Mouse (Mus musculus) neural tube, embryonic 15.5 days (tissue): Measurements from ENCODE around the gene Myh7. TPM values are rescaled to one million over a fixed set of nuclear protein-coding genes. Genes with fewer than 3 reads are reported as not detected.
"Not testable (repeated sequence)": the region's sequence is repeated elsewhere in the genome, so short reads cannot be mapped to it uniquely, and the experiment has no call there.

Experiments used
- ATAC-seq: fragments of 200-750 bp; cut with Nextera tagmentation; 2 replicates; pipeline ENCODE4 v1.8.0; 2017; ENCODE audit warnings: mild to moderate bottlenecking, moderate TSS enrichment, moderate library complexity; ENCODE audit not compliant: low FRiP score
- H3K27ac ChIP-seq: fragments of 300-500 bp; sonication (generic); replicated peaks from 2 replicates; pipeline ENCODE4 v1.5.1; 2015; ENCODE audit warnings: mild to moderate bottlenecking, inconsistent platforms
- H3K27me3 ChIP-seq: fragments of 300-500 bp; sonication (generic); replicated peaks from 2 replicates; pipeline ENCODE4 v1.6.1; 2015; ENCODE audit warnings: inconsistent platforms
- H3K36me3 ChIP-seq: fragments of 300-500 bp; sonication (generic); 2 replicates; pipeline ENCODE4 v1.6.1; 2015; ENCODE audit warnings: inconsistent platforms
- H3K4me1 ChIP-seq: fragments of 300-500 bp; sonication (generic); 2 replicates; pipeline ENCODE4 v1.6.1; 2015; ENCODE audit warnings: inconsistent platforms
- H3K4me2 ChIP-seq: fragments of 300-500 bp; sonication (generic); 2 replicates; pipeline ENCODE4 v1.6.1; 2015; ENCODE audit warnings: inconsistent platforms, mild to moderate bottlenecking, moderate library complexity
- H3K4me3 ChIP-seq: fragments of 300-500 bp; sonication (generic); replicated peaks from 2 replicates; pipeline ENCODE4 v1.5.1; 2015; ENCODE audit warnings: mild to moderate bottlenecking, inconsistent platforms
- H3K9ac ChIP-seq: fragments of 300-500 bp; sonication (generic); replicated peaks from 2 replicates; pipeline ENCODE4 v1.6.1; 2015; ENCODE audit warnings: mild to moderate bottlenecking, inconsistent platforms
- H3K9me3 ChIP-seq: fragments of 300-500 bp; sonication (generic); replicated peaks from 2 replicates; pipeline ENCODE4 v1.6.1; 2016; ENCODE audit warnings: inconsistent platforms
- WGBS: fragments of 180-500 bp; shearing (Covaris S2); methylation state at CpG from one replicate; pipeline ENCODE4 v1.1.7; 2015; ENCODE audit warnings: mixed read lengths; 5-methylcytosine and 5-hydroxymethylcytosine counted together
- polyA plus RNA-seq: library from polyadenylated mRNA; unstranded; fragments of >200 nt; fragmentation: Nextera tagmentation; extraction: Ambion mirVana; gene quantifications from 2 replicates; pipeline ENCODE4 v1.2.1, GENCODE M21; 2015

Gene Myh7
- polyA plus RNA-seq, 1 experiment from 2014 or later, result 9.6 TPM

GRCm38 (mm10) chr14:54951587-54951986 lies 42.8 kb downstream of the Myh7 start:
- no peak for ATAC-seq
- no peak overlapping the region for H3K4me3 ChIP-seq
- no peaks in the 10 kb centered on the region for H3K27me3 ChIP-seq
- no peak overlapping the region for H3K27ac ChIP-seq
- no peaks in the 10 kb centered on the region for H3K36me3 ChIP-seq
- no peak overlapping the region for H3K9ac ChIP-seq
- H3K4me1 ChIP-seq, result no peaks in the 10 kb centered on the region
- H3K9me3 ChIP-seq, result no peaks in the 10 kb centered on the region
- H3K4me2 ChIP-seq, result no peak overlapping the region
- 94% methylated on average over 6 of the region's 6 CpGs for WGBS

DNA sequence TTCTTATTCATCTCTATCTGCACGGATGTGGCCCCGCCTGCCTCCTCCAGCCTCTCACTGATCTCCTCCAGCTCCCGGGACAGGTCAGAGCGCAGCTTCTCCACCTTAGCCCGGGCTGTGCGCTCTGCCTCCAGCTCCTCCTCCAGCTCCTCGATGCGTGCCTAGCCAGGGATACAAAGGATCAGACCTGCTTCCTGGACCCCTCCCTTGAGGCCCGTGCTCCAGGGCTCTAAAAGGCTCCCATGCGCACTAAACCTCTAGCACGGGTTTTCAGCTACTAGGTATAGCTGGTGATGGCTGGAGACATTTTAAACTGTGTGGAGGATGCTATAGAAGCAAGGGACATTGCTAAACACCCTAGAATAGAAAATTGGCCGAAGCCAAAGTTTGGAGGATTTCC lies 43.9 kb downstream of the Myh7 start:
- H3K9ac ChIP-seq, result no peak overlapping the region
- 64% methylated on average over 12 of the region's 12 CpGs for WGBS
- ATAC-seq, result no peak
- no peak overlapping the region for H3K4me2 ChIP-seq
- H3K27me3 ChIP-seq, result no peaks in the 10 kb centered on the region
- no peak overlapping the region for H3K27ac ChIP-seq
- H3K36me3 ChIP-seq, result no peaks in the 10 kb centered on the region
- H3K4me1 ChIP-seq, result no peaks in the 10 kb centered on the region
- no peaks in the 10 kb centered on the region for H3K9me3 ChIP-seq
- no peak overlapping the region for H3K4me3 ChIP-seq

GRCm38 (mm10) chr14:54948781-54949180 lies 45.6 kb downstream of the Myh7 start:
- Histone ChIP-seq H3K4me1 (no peaks in the 10 kb centered on the region), H3K9me3 (no peaks in the 10 kb centered on the region), H3K9ac (no peak overlapping the region), H3K36me3 (no peaks in the 10 kb centered on the region), H3K27me3 (no peaks in the 10 kb centered on the region), H3K4me3 (no peak overlapping the region), H3K27ac (no peak overlapping the region), H3K4me2 (no peak overlapping the region)
- ATAC-seq, result no peak
- WGBS, result 91% methylated on average over 9 of the region's 9 CpGs

DNA sequence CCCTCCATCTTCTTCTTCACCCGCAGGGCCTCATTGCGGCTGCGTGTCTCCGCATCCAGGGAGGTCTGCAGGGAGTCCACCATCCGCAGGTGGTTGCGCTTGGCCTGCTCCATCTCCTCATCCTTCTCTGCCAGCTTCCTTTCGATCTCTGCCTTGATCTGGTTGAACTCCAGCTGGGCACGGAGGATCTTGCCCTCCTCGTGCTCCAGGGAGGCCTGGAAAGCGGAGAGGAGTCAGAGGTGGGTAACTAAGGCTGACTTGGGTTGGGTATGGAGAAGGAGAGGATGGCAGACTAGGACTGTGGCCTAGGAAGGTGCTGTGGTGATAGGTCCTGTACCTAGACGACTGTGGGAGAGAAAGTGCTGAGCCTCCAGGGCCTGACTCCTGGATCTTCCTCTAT lies 47.4 kb downstream of the Myh7 start:
- not testable (repeated sequence) for H3K27ac ChIP-seq, H3K36me3 ChIP-seq, H3K4me2 ChIP-seq, H3K27me3 ChIP-seq, H3K9ac ChIP-seq, H3K9me3 ChIP-seq, H3K4me3 ChIP-seq, H3K4me1 ChIP-seq, ATAC-seq
- WGBS, result 91% methylated on average over 11 of the region's 11 CpGs

DNA sequence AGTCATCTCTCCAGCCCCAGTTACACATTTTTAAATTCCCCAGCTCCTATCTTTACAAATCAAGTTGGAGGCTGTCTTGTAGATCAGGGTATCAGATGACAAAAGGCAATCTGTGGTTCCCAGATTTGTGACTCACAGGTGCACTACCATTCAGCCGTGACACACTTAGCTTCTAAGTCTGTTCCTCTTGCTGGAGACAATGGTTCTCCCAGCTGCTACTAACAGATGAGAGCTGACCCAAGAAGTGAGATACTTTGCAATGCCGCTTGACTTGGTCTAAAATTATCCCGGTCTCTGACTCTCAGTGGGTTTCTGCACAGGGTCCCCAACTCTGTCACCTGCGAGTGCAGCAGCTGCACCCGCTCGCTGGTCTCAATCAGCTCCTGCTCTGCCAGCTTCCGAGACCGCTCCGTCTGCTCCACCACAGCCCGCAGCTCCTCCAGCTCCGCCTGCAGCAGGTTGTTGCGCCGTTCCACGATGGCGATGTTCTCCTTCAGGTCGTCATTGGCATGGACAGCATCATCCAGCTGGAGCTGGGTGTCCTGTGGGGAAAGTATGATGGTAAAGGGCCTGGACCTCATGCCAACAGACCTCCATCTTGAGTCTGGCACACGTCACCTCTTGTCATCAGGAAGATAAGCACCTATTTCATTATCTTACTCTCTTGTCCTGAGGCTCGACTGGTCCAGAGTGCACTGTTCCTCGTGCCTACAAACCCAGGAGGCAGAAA lies 48.3 kb downstream of the Myh7 start:
- WGBS, result 83% methylated on average over 19 of the region's 19 CpGs
- no peak overlapping the region for H3K27ac ChIP-seq
- no peaks in the 10 kb centered on the region for H3K36me3 ChIP-seq
- no peaks in the 10 kb centered on the region for H3K9me3 ChIP-seq
- no peak overlapping the region for H3K9ac ChIP-seq
- no peaks in the 10 kb centered on the region for H3K4me1 ChIP-seq
- H3K4me2 ChIP-seq, result no peak overlapping the region
- ATAC-seq, result no peak
- H3K4me3 ChIP-seq, result no peak overlapping the region
- no peaks in the 10 kb centered on the region for H3K27me3 ChIP-seq

DNA sequence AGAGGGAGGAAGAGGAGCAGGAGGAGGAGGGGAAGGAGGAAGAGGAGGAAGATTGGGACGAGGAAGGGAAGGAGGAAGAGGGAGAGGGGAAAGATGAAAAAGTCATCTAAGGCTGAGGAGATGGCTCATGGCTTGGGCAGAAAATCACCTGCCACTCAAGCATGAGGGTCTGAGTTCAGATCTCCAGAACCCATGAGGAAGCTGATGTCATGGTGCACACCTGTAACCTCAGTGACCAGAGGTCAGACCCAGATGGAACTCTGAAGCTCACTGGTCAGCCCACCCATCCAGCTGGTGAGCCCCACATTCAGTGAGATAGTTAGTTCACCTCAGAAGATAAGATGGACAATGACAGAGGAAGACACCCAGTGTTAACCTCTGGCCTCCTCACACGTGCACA lies 49.5 kb downstream of the Myh7 start:
- WGBS, result 80% methylated on average over 2 of the region's 2 CpGs
- Histone ChIP-seq H3K27ac (no peak overlapping the region), H3K4me3 (no peak overlapping the region), H3K9me3 (no peaks in the 10 kb centered on the region), H3K36me3 (no peaks in the 10 kb centered on the region), H3K27me3 (no peaks in the 10 kb centered on the region), H3K9ac (no peak overlapping the region), H3K4me2 (no peak overlapping the region), H3K4me1 (no peaks in the 10 kb centered on the region)
- ATAC-seq, result no peak

- WGBS, result 96% methylated on average over 7 of the region's 7 CpGs
- Histone ChIP-seq H3K9me3 (no peaks in the 10 kb centered on the region), H3K4me3 (no peak overlapping the region), H3K4me1 (no peaks in the 10 kb centered on the region), H3K27ac (no peak overlapping the region), H3K9ac (no peak overlapping the region), H3K36me3 (no peaks in the 10 kb centered on the region), H3K4me2 (no peak overlapping the region), H3K27me3 (no peaks in the 10 kb centered on the region)
- ATAC-seq, result no peak
Observed at GRCm38 (mm10) chr14:54943971-54944370, 50.5 kb downstream of the Myh7 start.

DNA sequence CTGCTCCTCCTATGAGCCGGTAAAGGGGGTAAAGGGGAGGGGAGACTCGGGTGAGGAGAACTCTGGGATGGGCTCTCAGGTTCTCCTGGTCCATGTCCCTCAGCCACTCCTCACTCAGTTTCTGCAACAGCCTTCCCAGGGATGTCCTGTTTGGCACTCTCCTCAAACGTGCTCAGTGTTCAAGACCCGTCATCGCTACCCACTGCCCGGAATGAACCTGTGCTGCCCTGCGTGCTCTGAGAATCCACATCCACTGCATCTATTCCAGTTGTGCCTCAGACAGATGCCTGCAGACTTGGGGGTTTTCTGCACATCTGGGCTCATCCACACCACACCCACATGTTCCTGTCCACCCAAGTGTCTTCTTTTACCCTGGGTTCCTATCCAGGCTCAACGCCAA lies 51.9 kb downstream of the Myh7 start:
- Histone ChIP-seq H3K4me2 (no peak overlapping the region), H3K9me3 (no peaks in the 10 kb centered on the region), H3K27me3 (no peaks in the 10 kb centered on the region), H3K9ac (no peak overlapping the region), H3K36me3 (no peaks in the 10 kb centered on the region), H3K4me1 (no peaks in the 10 kb centered on the region), H3K27ac (no peak overlapping the region), H3K4me3 (no peak overlapping the region)
- no peak for ATAC-seq
- 91% methylated on average over 8 of the region's 8 CpGs for WGBS

DNA sequence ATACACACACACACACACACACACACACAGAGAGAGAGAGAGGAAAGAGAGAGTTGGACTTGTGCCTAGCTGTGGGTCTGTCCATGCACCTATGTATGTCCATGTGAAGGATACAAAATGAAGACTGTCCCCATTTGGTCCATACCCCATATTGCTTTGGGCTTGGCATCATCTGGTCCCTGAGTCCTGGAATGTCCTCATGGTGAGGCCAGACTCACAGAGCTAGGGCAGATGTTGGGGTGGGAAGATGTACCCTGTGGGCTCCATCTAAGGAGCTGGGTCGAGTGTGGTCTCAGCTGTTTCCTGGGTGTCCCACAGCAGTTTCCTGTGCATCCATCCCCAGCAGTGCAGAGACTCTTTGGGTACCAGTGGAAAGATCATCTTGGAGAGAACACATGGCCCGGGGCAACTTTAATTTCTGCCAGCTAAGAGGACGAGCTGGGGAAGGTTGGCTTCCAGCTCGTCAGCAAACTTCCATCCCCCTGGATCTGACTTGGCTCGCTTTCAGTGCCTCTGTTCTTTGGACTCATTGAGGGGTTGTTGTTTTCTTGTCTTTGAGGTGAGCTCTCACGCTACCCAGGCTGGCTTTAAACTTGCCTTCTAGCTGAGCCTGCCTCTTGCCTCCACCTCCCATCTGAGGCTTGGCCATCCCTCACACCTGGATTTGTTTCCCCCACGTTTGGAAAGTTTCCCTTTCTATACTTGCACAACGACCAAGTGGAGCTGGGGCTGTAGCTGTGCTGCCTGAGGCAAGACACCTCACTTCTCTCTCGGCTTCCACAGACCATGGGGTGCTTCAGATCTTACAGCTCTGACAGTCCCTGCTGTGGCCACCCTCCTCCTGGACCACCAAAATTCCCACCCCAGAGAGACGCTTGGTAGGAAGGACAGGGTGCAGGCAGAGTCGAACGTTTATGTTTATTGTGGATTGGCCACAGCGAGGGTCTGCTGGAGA lies 53.1 kb downstream of the Myh7 start:
- no peak overlapping the region for H3K9ac ChIP-seq
- no peak overlapping the region for H3K27ac ChIP-seq
- no peaks in the 10 kb centered on the region for H3K36me3 ChIP-seq
- H3K4me2 ChIP-seq, result no peak overlapping the region
- H3K4me1 ChIP-seq, result peaks cover 6% of the 10 kb centered on the region
- ATAC-seq, result no peak
- WGBS, result 65% methylated on average over 13 of the region's 13 CpGs
- H3K4me3 ChIP-seq, result no peak overlapping the region
- no peaks in the 10 kb centered on the region for H3K27me3 ChIP-seq
- H3K9me3 ChIP-seq, result no peaks in the 10 kb centered on the region

DNA sequence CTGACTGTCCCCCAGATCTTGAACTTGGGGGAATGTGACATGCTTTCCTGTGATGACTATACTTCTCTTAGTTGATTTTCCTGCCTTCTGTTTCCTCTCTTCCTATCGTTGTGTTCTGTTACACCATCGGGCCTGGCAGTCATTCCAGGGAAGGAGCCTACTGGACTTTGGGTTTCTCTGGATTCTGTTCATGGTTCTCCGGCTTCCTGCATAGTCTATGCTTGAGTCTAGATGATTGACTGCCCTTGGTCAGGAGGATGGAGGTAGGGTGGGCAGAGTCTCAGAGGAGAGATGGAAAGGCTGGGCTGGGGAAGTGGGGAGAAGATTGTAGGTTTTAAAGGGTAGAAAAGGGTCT lies 54.3 kb downstream of the Myh7 start:
- Histone ChIP-seq H3K4me1 (peaks cover 10% of the 10 kb centered on the region), H3K9me3 (no peaks in the 10 kb centered on the region), H3K27me3 (no peaks in the 10 kb centered on the region), H3K4me3 (no peak overlapping the region), H3K36me3 (no peaks in the 10 kb centered on the region), H3K4me2 (no peak overlapping the region), H3K27ac (no peak overlapping the region), H3K9ac (no peak overlapping the region)
- ATAC-seq, result no peak
- WGBS, result 84% methylated on average over 3 of the region's 3 CpGs

GRCm38 (mm10) chr14:54939434-54940175 lies 54.8 kb downstream of the Myh7 start:
- Histone ChIP-seq H3K36me3 (no peaks in the 10 kb centered on the region), H3K9ac (no peak overlapping the region), H3K27ac (no peak overlapping the region), H3K4me1 (peaks cover 10% of the 10 kb centered on the region), H3K4me2 (no peak overlapping the region), H3K27me3 (no peaks in the 10 kb centered on the region), H3K9me3 (no peaks in the 10 kb centered on the region), H3K4me3 (no peak overlapping the region)
- no peak for ATAC-seq
- WGBS, result 59% methylated on average over 12 of the region's 12 CpGs
